Mouse (Mus musculus) ES-E14 (cell line): Measurements from ENCODE around the gene Spdye4c.

ENCODE experiments used
- HCFC1 ChIP-seq: IDR thresholded peaks from 2 replicates; pipeline ENCODE4 v1.6.1; 2012; ENCODE audit warnings: low read length, inconsistent platforms, borderline replicate concordance; ENCODE audit not compliant: insufficient read depth
- MAFK ChIP-seq: IDR thresholded peaks from 2 replicates; pipeline ENCODE4 v1.6.1; 2014; ENCODE audit warnings: mild to moderate bottlenecking, low read depth, low read length, inconsistent platforms; ENCODE audit not compliant: insufficient read depth

- TF ChIP-seq MAFK = no peak
- no peak for TF ChIP-seq HCFC1
Measured at GRCm38 (mm10) chr2:128620578-128620977, 29.6 kb downstream of the Spdye4c start.
